Mouse (Mus musculus) stomach, postnatal 0 days (tissue): ENCODE data around the gene Pgp. TPM values are rescaled to one million over a fixed set of nuclear protein-coding genes. Genes with fewer than 3 reads are reported as not detected.
A peak's percentile ranks its signal among the peaks of the same experiment; 100 is the strongest.

Source experiments
- ATAC-seq: fragments of 200-750 bp; cut with Nextera tagmentation; 2 replicates; pipeline ENCODE4 v1.8.0; 2017; ENCODE audit not compliant: low FRiP score, low TSS enrichment
- DNase-seq: peaks from one replicate; pipeline ENCODE4 v3.0.0-alpha.2; 2016; ENCODE audit warnings: low spot score
- H3K27ac ChIP-seq: fragments of 300-500 bp; sonication (generic); replicated peaks from 2 replicates; pipeline ENCODE4 v1.5.1; 2014; ENCODE audit warnings: mild to moderate bottlenecking, control low read depth
- H3K27me3 ChIP-seq: fragments of 300-500 bp; sonication (generic); 2 replicates; pipeline ENCODE4 v1.6.1; 2014; ENCODE audit warnings: low read length; ENCODE audit not compliant: control insufficient read depth, insufficient read depth
- H3K36me3 ChIP-seq: fragments of 300-500 bp; sonication (generic); 2 replicates; pipeline ENCODE4 v1.6.1; 2014; ENCODE audit warnings: low read length, mixed read lengths; ENCODE audit not compliant: control insufficient read depth, insufficient read depth
- H3K4me1 ChIP-seq: fragments of 300-500 bp; sonication (generic); replicated peaks from 2 replicates; pipeline ENCODE4 v1.6.1; 2014; ENCODE audit warnings: antibody characterized with exemption; ENCODE audit not compliant: control insufficient read depth, insufficient read depth
- H3K4me2 ChIP-seq: fragments of 300-500 bp; sonication (generic); replicated peaks from 2 replicates; pipeline ENCODE4 v1.6.1; 2014; ENCODE audit warnings: low read depth, mild to moderate bottlenecking, control low read depth, moderate library complexity
- H3K4me3 ChIP-seq: fragments of 300-500 bp; sonication (generic); 2 replicates; pipeline ENCODE4 v1.5.1; 2014; ENCODE audit warnings: low read depth, low read length, control low read depth
- H3K9ac ChIP-seq: fragments of 300-500 bp; sonication (generic); 2 replicates; pipeline ENCODE4 v1.6.1; 2014; ENCODE audit warnings: mild to moderate bottlenecking, low read length, control low read depth, mixed read lengths
- H3K9me3 ChIP-seq: fragments of 300-500 bp; sonication (generic); 2 replicates; pipeline ENCODE4 v1.6.1; 2016; ENCODE audit warnings: low read length; ENCODE audit not compliant: control insufficient read depth
- CTCF ChIP-seq: IDR thresholded peaks from 2 replicates; pipeline ENCODE4 v1.5.1; 2016; ENCODE audit warnings: antibody characterized with exemption, low read depth, mild to moderate bottlenecking, moderate library complexity
- EP300 ChIP-seq: optimal IDR thresholded peaks from 2 replicates; pipeline ENCODE3; 2016; ENCODE audit warnings: antibody characterized with exemption
- WGBS: fragments of 180-500 bp; shearing (Covaris S2); extraction: QIAGEN DNeasy Blood & Tissue Kit; methylation state at CpG from one replicate; pipeline ENCODE4 v1.1.7; 2014; 5-methylcytosine and 5-hydroxymethylcytosine counted together
- polyA plus RNA-seq: library from polyadenylated mRNA; unstranded; fragments of >200 nt; fragmentation: Nextera tagmentation; extraction: Ambion mirVana; gene quantifications from 2 replicates; pipeline ENCODE4 v1.2.1, GENCODE M21; 2015

Pgp gene
- polyA plus RNA-seq, 1 experiment from 2014 or later = 48.9 TPM

- no peak overlapping the region for H3K9ac ChIP-seq
- no peak for TF ChIP-seq CTCF
- TF ChIP-seq EP300 = no peak
- no peak for DNase-seq
- no peaks in the 10 kb centered on the region for H3K9me3 ChIP-seq
- no peak for ATAC-seq
- H3K27ac ChIP-seq = no peak overlapping the region
- H3K27me3 ChIP-seq = no peaks in the 10 kb centered on the region
- H3K4me1 ChIP-seq = no peaks in the 10 kb centered on the region; the same call in 1 of the 2 replicates
- H3K4me2 ChIP-seq = no peak overlapping the region
- peaks cover 16% of the 10 kb centered on the region for H3K36me3 ChIP-seq
- H3K4me3 ChIP-seq = no peak overlapping the region
- WGBS = 93% methylated on average over 30 of the region's 30 CpGs
These were observed 35.2 kb downstream of the Pgp start for GRCm38 (mm10) chr17:24505286-24505955.

GRCm38 (mm10) chr17:24506332-24507070 is 36.3 kb downstream of the Pgp start:
- DNase-seq = peak; percentile 33
- no peak overlapping the region for H3K4me3 ChIP-seq
- 44% methylated on average over 36 of the region's 36 CpGs for WGBS
- TF ChIP-seq CTCF (no peak), EP300 (no peak)
- no peak overlapping the region for H3K27ac ChIP-seq
- no peaks in the 10 kb centered on the region for H3K9me3 ChIP-seq
- H3K27me3 ChIP-seq = no peaks in the 10 kb centered on the region
- no peaks in the 10 kb centered on the region; the same call in 1 of the 2 replicates for H3K4me1 ChIP-seq
- H3K36me3 ChIP-seq = peaks cover 25% of the 10 kb centered on the region
- H3K4me2 ChIP-seq = no peak overlapping the region; the same call in 1 of the 2 replicates
- no peak for ATAC-seq
- H3K9ac ChIP-seq = no peak overlapping the region

GRCm38 (mm10) chr17:24507129-24507664 is 37.0 kb downstream of the Pgp start:
- Histone ChIP-seq H3K27ac (no peak overlapping the region), H3K36me3 (peaks cover 26% of the 10 kb centered on the region), H3K4me3 (no peak overlapping the region), H3K4me1 (no peaks in the 10 kb centered on the region; the same call in 1 of the 2 replicates), H3K4me2 (no peak overlapping the region), H3K9me3 (no peaks in the 10 kb centered on the region), H3K9ac (no peak overlapping the region), H3K27me3 (no peaks in the 10 kb centered on the region)
- no peak for TF ChIP-seq EP300
- no peak for TF ChIP-seq CTCF
- peak; percentile 49 for DNase-seq
- ATAC-seq = no peak
- WGBS = 43% methylated on average over 19 of the region's 19 CpGs

GRCm38 (mm10) chr17:24507806-24508460 is 37.7 kb downstream of the Pgp start:
- H3K9me3 ChIP-seq = no peaks in the 10 kb centered on the region
- no peak for TF ChIP-seq EP300
- TF ChIP-seq CTCF = no peak
- 0 out of 2 replicates have a peak, but pooled peaks have one; percentile 8 for ATAC-seq
- DNase-seq = no peak
- H3K27ac ChIP-seq = no peak overlapping the region
- peaks cover 27% of the 10 kb centered on the region for H3K36me3 ChIP-seq
- no peak overlapping the region for H3K4me3 ChIP-seq
- WGBS = 63% methylated on average over 12 of the region's 12 CpGs
- no peaks in the 10 kb centered on the region; the same call in 1 of the 2 replicates for H3K4me1 ChIP-seq
- H3K27me3 ChIP-seq = no peaks in the 10 kb centered on the region
- H3K9ac ChIP-seq = no peak overlapping the region
- no peak overlapping the region for H3K4me2 ChIP-seq

GRCm38 (mm10) chr17:24513609-24514008 is 43.4 kb downstream of the Pgp start:
- no peak overlapping the region for H3K4me2 ChIP-seq
- no peaks in the 10 kb centered on the region for H3K9me3 ChIP-seq
- peak; percentile 35; the same call in 1 of the 2 replicates for ATAC-seq
- peak; percentile 82 for TF ChIP-seq CTCF
- TF ChIP-seq EP300 = no peak
- peaks cover 48% of the 10 kb centered on the region for H3K36me3 ChIP-seq
- DNase-seq = peak; percentile 76
- H3K27ac ChIP-seq = no peak overlapping the region
- no peaks in the 10 kb centered on the region for H3K4me1 ChIP-seq
- H3K9ac ChIP-seq = no peak overlapping the region
- H3K27me3 ChIP-seq = no peaks in the 10 kb centered on the region
- 49% methylated on average over 5 of the region's 5 CpGs for WGBS
- H3K4me3 ChIP-seq = no peak overlapping the region
